Mouse (Mus musculus): Measurements from ENCODE around the gene Trib3.
A peak's percentile ranks its signal among the peaks of the same experiment; 100 is the strongest.
"Not testable (repeated sequence)": the region's sequence is repeated elsewhere in the genome, so short reads cannot be mapped to it uniquely, and the experiment has no call there.

Gene Trib3

DNA sequence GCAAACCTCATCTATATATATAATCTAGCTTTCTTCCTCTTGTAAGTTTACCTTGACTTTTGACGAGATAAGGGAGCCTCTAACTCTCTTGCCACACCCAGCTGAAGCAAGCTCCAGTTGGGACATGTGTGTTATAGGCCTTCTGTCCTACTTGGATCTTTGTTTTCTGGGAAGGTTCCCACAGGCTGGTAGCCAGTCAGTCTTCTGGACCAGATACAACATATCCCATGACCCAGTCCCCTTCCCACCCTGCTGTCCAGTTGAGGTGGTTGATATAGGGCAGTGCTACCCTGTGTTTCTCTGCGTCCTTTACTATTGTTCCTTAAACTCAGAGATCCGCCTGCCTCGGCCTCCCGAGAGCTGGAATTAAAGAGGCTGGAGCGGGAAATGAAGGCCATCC lies 38.4 kb downstream of the Trib3 start:
- no peak for DNase-seq

DNA sequence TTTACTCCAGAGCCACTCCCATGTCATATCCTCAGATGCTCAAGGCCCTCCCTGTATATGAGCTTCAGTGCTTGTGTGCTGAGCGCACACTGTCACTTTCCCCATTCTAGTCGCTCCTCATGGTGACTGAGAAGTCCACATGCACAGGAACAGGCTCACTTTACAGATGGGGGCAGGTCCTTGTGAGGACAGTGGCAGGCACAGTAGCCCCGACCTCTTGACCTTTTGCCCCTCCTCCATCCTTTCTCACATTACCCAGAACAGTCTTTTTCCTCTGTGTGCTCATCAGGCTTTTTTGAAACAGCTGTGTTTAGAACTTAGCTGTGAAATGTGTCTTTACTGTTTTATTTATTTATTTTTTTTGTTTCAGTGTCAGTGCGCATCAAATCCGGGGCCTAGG lies 40.1 kb downstream of the Trib3 start:
- no peak for DNase-seq

DNA sequence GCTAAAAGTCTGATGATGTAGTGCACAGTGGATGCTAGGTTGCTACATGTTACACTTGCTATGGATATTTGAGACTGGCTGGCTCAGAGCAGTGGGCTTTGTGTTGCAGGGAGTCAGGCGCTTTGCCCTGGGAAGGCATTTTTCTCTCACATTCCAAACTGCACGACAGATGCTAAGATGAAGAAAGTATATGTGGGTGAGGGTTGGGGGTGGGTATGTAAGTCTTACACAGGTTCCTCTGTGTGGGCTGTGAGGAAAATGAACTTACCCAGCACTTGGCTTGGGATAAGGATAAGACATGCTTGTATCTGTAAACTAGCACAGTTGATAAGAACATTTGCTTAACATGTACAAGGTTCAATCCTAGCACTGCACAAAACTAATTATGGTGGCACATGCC lies 41.0 kb downstream of the Trib3 start:
- DNase-seq = peak; percentile 68

DNA sequence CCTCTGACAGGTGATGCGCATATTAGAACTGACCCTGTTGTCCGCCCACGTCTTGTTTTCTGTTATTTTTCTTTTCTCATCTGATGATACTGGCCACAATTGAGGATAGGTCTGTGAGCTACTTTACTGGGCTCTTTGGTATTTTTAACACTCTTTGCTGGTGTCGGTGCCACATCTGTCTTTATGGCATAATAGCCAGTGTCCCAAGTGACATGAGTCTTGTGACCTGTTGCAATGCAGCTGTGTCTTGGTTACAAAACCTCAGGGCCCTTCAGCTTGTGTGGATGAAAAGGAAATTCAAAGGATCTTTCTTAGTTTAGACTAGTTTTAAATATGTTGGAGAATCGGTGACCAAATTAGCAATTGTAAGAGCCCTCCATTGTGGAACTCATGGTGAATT lies 49.3 kb downstream of the Trib3 start:
- no peak for DNase-seq

DNA sequence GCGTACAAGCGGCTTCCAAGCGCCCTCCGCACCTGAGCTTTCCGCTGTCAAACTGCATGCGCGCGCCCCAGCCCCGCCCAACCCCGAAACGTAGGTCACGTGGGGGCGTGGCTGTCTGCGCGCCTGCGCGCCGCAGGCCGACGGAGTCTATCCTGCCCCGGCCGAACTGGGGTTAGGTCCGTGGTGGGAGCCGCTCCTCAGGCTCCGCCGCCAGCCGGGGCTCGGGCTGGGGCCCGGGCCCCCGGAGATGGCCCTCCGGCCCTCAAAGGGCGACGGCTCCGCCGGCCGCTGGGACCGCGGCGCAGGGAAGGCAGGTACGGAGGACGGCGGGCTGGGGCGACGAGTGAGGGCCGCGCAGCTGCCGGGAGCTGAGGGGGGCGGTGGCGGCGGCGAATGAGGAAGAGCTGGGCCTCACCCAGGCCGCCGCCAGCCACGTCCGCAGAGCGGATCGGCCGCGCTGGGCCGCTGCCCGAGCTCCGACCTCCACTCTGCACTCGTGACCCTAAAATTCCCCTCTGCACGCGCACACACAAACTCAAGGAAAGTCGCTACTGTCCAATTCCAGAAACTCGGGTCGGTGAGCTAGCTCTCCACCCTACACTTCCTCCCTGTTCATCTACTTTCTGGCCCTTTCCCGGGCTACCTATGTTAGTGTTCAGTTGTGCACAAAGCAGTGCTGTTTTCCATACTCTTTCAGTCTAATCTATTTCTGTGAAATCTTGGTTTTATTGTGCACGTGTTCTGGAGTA lies 49.9 kb downstream of the Trib3 start, which contains the start of gene Tbc1d20:
Gene Tbc1d20, plus strand, starts transcription at position 102 of the 749 bp plus-strand sequence.
- peak; percentile 94 for DNase-seq

DNA sequence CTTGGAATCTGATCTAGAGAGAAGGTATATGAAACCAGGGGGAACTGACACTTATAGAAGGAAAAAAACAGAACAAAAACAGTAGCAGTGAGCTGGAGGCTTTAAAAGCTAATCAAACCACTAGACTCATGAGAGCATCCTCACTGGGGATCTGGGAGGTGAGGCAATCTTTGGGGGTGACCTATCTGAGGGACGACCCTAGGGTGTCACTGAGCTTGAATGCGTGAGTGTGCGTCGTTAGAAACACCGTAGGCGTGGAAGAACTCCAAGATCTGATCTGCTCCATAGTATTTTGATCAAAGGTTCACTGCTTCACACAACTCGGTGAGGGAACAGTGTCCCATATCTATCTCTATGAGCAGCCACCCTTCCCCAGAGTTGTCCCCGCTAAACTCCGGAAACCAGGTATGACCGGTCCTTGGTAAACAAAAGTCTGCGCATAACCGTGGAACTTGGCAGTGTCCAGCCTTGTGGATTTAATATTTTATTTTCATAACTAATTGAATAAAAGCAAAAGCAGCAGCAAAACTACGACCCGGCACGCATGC lies 50.6 kb downstream of the Trib3 start:
- no peak for DNase-seq

DNA sequence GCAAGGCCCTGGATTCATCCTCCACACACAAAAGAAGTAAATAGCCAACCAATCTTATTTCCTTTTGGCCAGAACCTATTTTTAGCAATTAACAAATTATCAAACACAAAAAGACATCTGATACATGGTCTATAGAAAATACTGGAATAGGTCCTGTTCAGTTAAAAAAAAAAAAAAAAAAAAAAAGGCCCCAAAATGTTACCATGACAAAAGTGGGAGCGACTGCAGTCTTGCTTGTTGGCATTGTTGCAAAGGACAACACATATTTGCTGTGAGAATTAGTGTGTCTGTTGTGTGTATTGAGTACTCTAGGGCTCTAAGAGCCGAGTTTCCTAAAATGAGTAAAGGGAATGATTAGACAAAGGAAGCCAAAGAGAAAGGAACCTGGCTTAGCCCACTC lies 51.4 kb downstream of the Trib3 start:
- no peak for DNase-seq

GRCm38 (mm10) chr2:152289623-152290022 lies 54.2 kb downstream of the Trib3 start:
- not testable (repeated sequence) for DNase-seq

GRCm38 (mm10) chr2:152288046-152288445 lies 55.8 kb downstream of the Trib3 start:
- no peak for DNase-seq

DNA sequence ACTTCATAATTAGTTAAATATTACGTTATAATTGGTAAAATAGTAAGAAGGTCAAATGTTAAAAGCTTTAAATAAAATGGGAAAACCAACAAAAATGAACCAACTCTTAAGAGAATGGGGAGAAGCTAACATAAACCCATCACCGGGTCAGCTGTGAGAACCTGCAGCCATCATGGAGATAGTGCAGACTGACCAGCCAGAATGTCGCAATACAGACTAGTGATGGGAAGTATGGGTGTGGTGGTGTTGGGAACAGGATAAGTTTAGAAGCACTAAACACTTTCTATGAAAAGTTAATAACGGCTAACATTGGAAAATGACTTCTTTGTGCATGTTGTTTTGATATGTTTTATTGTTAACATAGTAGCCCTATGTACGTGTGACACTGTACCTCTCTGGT lies 56.3 kb downstream of the Trib3 start:
- no peak for DNase-seq
